Mouse (Mus musculus): Measurements from ENCODE around the gene Nppa. TPM values are rescaled to one million over a fixed set of nuclear protein-coding genes. Genes with fewer than 3 reads are reported as not detected.
A peak's percentile ranks its signal among the peaks of the same experiment; 100 is the strongest.

The Nppa gene
- total and polyA plus RNA-seq, 3 experiments = 0.26 TPM; not detected in 2

- no peaks in the 10 kb centered on the region for H3K79me2 ChIP-seq (ENCODE audit: control insufficient read depth, insufficient read depth, low read length, poor library complexity)
- H3K9me3 ChIP-seq (replicated peaks; ENCODE audit: insufficient read depth, low read length) = no peaks in the 10 kb centered on the region
- H3K27ac ChIP-seq (ENCODE audit: control insufficient read depth, low read depth, low read length) = no peak overlapping the region
- no peak overlapping the region for H3K4me3 ChIP-seq (ENCODE audit: control insufficient read depth in 1 of 2, insufficient read depth in 1 of 2, low read depth in 2 of 2, low read length in 2 of 2)
- H3K27me3 ChIP-seq (ENCODE audit: control insufficient read depth in 1 of 2, insufficient read depth in 2 of 2, low read length in 2 of 2) = peaks cover 0 to 3% of the 10 kb centered on the region in 2 experiments; a peak in 2 of 4 replicates
- no peak overlapping the region for H3K9ac ChIP-seq (ENCODE audit: control insufficient read depth, low read depth, low read length, poor library complexity, severe bottlenecking)
- no peaks in the 10 kb centered on the region for H3K4me1 ChIP-seq (ENCODE audit: control insufficient read depth in 1 of 2, insufficient read depth in 2 of 2, low read length in 2 of 2)
- TF ChIP-seq GATA1 (IDR thresholded peaks at IDR 0.05; ENCODE audit: low read depth, low read length) (no peak), KAT2A (conservative IDR thresholded peaks at IDR 0.05; ENCODE audit: low read depth, low read length) (no peak), ZKSCAN1 (IDR thresholded peaks at IDR 0.05; ENCODE audit: low read depth, low read length) (peak; percentile 24; the same call in 1 of the 2 replicates), USF1 (IDR thresholded peaks at IDR 0.05; ENCODE audit: low read depth, low read length) (no peak), MYC (IDR thresholded peaks at IDR 0.05; ENCODE audit: low read depth, low read length) (no peak)
- H3K36me3 ChIP-seq (ENCODE audit: control insufficient read depth in 1 of 2, insufficient read depth in 2 of 2, low read length in 2 of 2) = no peaks in the 10 kb centered on the region
- DNase-seq (ENCODE audit: low read depth, low spot score) = no peak
Observed at GRCm38 (mm10) chr4:147968816-147969215, 31.7 kb upstream of the Nppa start.

- H3K36me3 ChIP-seq (ENCODE audit: control insufficient read depth in 1 of 2, insufficient read depth in 2 of 2, low read length in 2 of 2) = no peaks in the 10 kb centered on the region
- no peaks in the 10 kb centered on the region for H3K4me1 ChIP-seq (ENCODE audit: control insufficient read depth in 1 of 2, insufficient read depth in 2 of 2, low read length in 2 of 2)
- no peaks in the 10 kb centered on the region for H3K79me2 ChIP-seq (ENCODE audit: control insufficient read depth, insufficient read depth, low read length, poor library complexity)
- TF ChIP-seq MAFK (IDR thresholded peaks at IDR 0.05; ENCODE audit: borderline replicate concordance, low read depth, low read length) = no peak
- no peak for TF ChIP-seq MYB (IDR thresholded peaks at IDR 0.05; ENCODE audit: low read depth, low read length)
- no peak for TF ChIP-seq NRF1 (IDR thresholded peaks at IDR 0.05; ENCODE audit: insufficient read depth, low read depth, low read length, poor library complexity, severe bottlenecking)
- no peak for TF ChIP-seq KAT2A (conservative IDR thresholded peaks at IDR 0.05; ENCODE audit: low read depth, low read length)
- no peak for TF ChIP-seq MXI1 (IDR thresholded peaks at IDR 0.05; ENCODE audit: low read depth, low read length)
- no peak for TF ChIP-seq E2F4 (IDR thresholded peaks at IDR 0.05; ENCODE audit: borderline replicate concordance, low read depth, low read length)
- TF ChIP-seq CHD2 (IDR thresholded peaks at IDR 0.05; ENCODE audit: low read length) = no peak
- TF ChIP-seq EP300 (IDR thresholded peaks at IDR 0.05; ENCODE audit: low read depth in 1 of 2, low read length in 2 of 2) = no peak
- no peak for TF ChIP-seq MAX (IDR thresholded peaks at IDR 0.05; ENCODE audit: low read length)
- no peak for TF ChIP-seq ETS1 (IDR thresholded peaks at IDR 0.05; ENCODE audit: low read depth, low read length)
- no peak for TF ChIP-seq ZC3H11A (IDR thresholded peaks at IDR 0.05; ENCODE audit: low read depth, low read length)
- TF ChIP-seq POLR2A (IDR thresholded peaks at IDR 0.05; ENCODE audit: control insufficient read depth in 1 of 2, insufficient read depth in 1 of 2, low read depth in 1 of 2, low read length in 2 of 2, poor library complexity in 1 of 2) = no peak
- no peak for TF ChIP-seq TCF12 (IDR thresholded peaks at IDR 0.05; ENCODE audit: low read depth, low read length)
- no peak for TF ChIP-seq JUND (IDR thresholded peaks at IDR 0.05; ENCODE audit: low read depth, low read length)
- TF ChIP-seq MEF2A (IDR thresholded peaks at IDR 0.05; ENCODE audit: extremely low read depth, insufficient replicate concordance, low read depth, low read length, poor library complexity, severe bottlenecking) = no peak
- TF ChIP-seq USF1 (IDR thresholded peaks at IDR 0.05; ENCODE audit: low read depth, low read length) = no peak
- H3K9me3 ChIP-seq (replicated peaks; ENCODE audit: insufficient read depth, low read length) = no peaks in the 10 kb centered on the region
- peaks cover 0 to 3% of the 10 kb centered on the region in 2 experiments; a peak in 2 of 4 replicates for H3K27me3 ChIP-seq (ENCODE audit: control insufficient read depth in 1 of 2, insufficient read depth in 2 of 2, low read length in 2 of 2)
- H3K4me3 ChIP-seq (ENCODE audit: control insufficient read depth in 1 of 2, insufficient read depth in 1 of 2, low read depth in 2 of 2, low read length in 2 of 2) = no peak overlapping the region
- no peak overlapping the region for H3K27ac ChIP-seq (ENCODE audit: control insufficient read depth, low read depth, low read length)
- peak; percentile 38 for DNase-seq (ENCODE audit: low read depth, low spot score)
- no peak overlapping the region for H3K9ac ChIP-seq (ENCODE audit: control insufficient read depth, low read depth, low read length, poor library complexity, severe bottlenecking)
Observed at GRCm38 (mm10) chr4:147969337-147969736, 31.2 kb upstream of the Nppa start.
